Mouse (Mus musculus): Measurements from ENCODE around the gene Ube4a. TPM values are rescaled to one million over a fixed set of nuclear protein-coding genes. Genes with fewer than 3 reads are reported as not detected.

Gene Ube4a
- total RNA-seq (2021): 10 to 100 TPM; 73.0 to 75.4 TPM

GRCm38 (mm10) chr9:44965126-44965832, at the start of gene Ube4a:
Gene Ube4a (minus strand): TSS chr9:44965600.
- intact Hi-C loops (cut with DNase I): loop anchor here (2.0 to 5.0 kb wide), 2 partner anchors 90 to 182 kb away; partner anchors contain the start of gene Mpzl3
- DNase-seq (ENCODE audit: low spot score in 2 of 2): peak; percentile 99 to 100

- no peak for DNase-seq (ENCODE audit: low spot score in 2 of 2)
- intact Hi-C loops (cut with DNase I): loop anchor here (5.0 kb wide), 1 partner anchor 43 kb away; no protein-coding TSS in a partner anchor
These were observed 49.5 kb upstream of the Ube4a start for GRCm38 (mm10) chr9:45014879-45015278.

- intact Hi-C loops (cut with DNase I): loop anchor here (5.0 kb wide), 1 partner anchor 39 kb away; no protein-coding TSS in a partner anchor
- DNase-seq (ENCODE audit: low spot score in 2 of 2): no peak
These were observed 45.9 kb upstream of the Ube4a start for GRCm38 (mm10) chr9:45011291-45011690.

GRCm38 (mm10) chr9:45010461-45010860, 45.1 kb upstream of the Ube4a start:
- intact Hi-C loops (cut with DNase I): loop anchor here (5.0 kb wide), 1 partner anchor 38 kb away; no protein-coding TSS in a partner anchor
- DNase-seq (ENCODE audit: low spot score in 2 of 2): no peak

GRCm38 (mm10) chr9:45009180-45010078, 44.0 kb upstream of the Ube4a start, which contains the start of gene Cd3e:
Gene Cd3e (minus strand): TSS chr9:45009627.
- intact Hi-C loops (cut with DNase I): loop anchor here (5.0 kb wide), 1 partner anchor 37 kb away; no protein-coding TSS in a partner anchor
- DNase-seq (ENCODE audit: low spot score in 2 of 2): no peak

- intact Hi-C loops (cut with DNase I): no loop called here
These were observed 42.9 kb upstream of the Ube4a start for GRCm38 (mm10) chr9:45008342-45008741.

GRCm38 (mm10) chr9:45007404-45007803, 42.0 kb upstream of the Ube4a start:
- no peak for DNase-seq (ENCODE audit: low spot score in 2 of 2)
- intact Hi-C loops (cut with DNase I): no loop called here

More at GRCm38 (mm10) chr9:45008342-45008741, 42.9 kb upstream of the Ube4a start:
- no peak for DNase-seq (ENCODE audit: low spot score in 2 of 2)

GRCm38 (mm10) chr9:45000249-45000648, 34.8 kb upstream of the Ube4a start:
- intact Hi-C loops (cut with DNase I): no loop called here
- no peak for DNase-seq (ENCODE audit: low spot score in 2 of 2)

GRCm38 (mm10) chr9:44999776-45000175, 34.4 kb upstream of the Ube4a start:
- DNase-seq (ENCODE audit: low spot score in 2 of 2): no peak
- intact Hi-C loops (cut with DNase I): no loop called here

GRCm38 (mm10) chr9:44999171-44999570, 33.8 kb upstream of the Ube4a start:
- DNase-seq (ENCODE audit: low spot score in 2 of 2): peak in 1 of 2 experiments; percentile 31
- intact Hi-C loops (cut with DNase I): no loop called here

GRCm38 (mm10) chr9:44998138-44998537, 32.7 kb upstream of the Ube4a start:
- no peak for DNase-seq (ENCODE audit: low spot score in 2 of 2)
- intact Hi-C loops (cut with DNase I): no loop called here

- intact Hi-C loops (cut with DNase I): no loop called here
- no peak for DNase-seq (ENCODE audit: low spot score in 2 of 2)
These were observed 31.2 kb upstream of the Ube4a start for GRCm38 (mm10) chr9:44996590-44996989.

- DNase-seq (ENCODE audit: low spot score in 2 of 2): no peak
- intact Hi-C loops (cut with DNase I): no loop called here
These were observed 29.6 kb upstream of the Ube4a start for GRCm38 (mm10) chr9:44994962-44995361.

GRCm38 (mm10) chr9:44993268-44993667, 27.9 kb upstream of the Ube4a start:
- intact Hi-C loops (cut with DNase I): no loop called here
- no peak for DNase-seq (ENCODE audit: low spot score in 2 of 2)

GRCm38 (mm10) chr9:44992271-44992670, 26.9 kb upstream of the Ube4a start:
- intact Hi-C loops (cut with DNase I): no loop called here

GRCm38 (mm10) chr9:44991821-44992220, 26.4 kb upstream of the Ube4a start:
- intact Hi-C loops (cut with DNase I): no loop called here
- DNase-seq (ENCODE audit: low spot score in 2 of 2): no peak

More at GRCm38 (mm10) chr9:44992271-44992670, 26.9 kb upstream of the Ube4a start:
- no peak for DNase-seq (ENCODE audit: low spot score in 2 of 2)

GRCm38 (mm10) chr9:44986976-44987375, 21.6 kb upstream of the Ube4a start:
- intact Hi-C loops (cut with DNase I): no loop called here
- DNase-seq (ENCODE audit: low spot score in 2 of 2): no peak

- intact Hi-C loops (cut with DNase I): no loop called here
These were observed 20.9 kb upstream of the Ube4a start for GRCm38 (mm10) chr9:44986242-44986781.

GRCm38 (mm10) chr9:44985721-44986161, 20.3 kb upstream of the Ube4a start:
- DNase-seq (ENCODE audit: low spot score in 2 of 2): no peak
- intact Hi-C loops (cut with DNase I): no loop called here

More at GRCm38 (mm10) chr9:44986242-44986781, 20.9 kb upstream of the Ube4a start:
- DNase-seq (ENCODE audit: low spot score in 2 of 2): no peak

- DNase-seq (ENCODE audit: low spot score in 2 of 2): no peak
- intact Hi-C loops (cut with DNase I): no loop called here
These were observed 17.6 kb upstream of the Ube4a start for GRCm38 (mm10) chr9:44983001-44983400.
